Mouse (Mus musculus) G1E (cell line): ENCODE results near the gene Fzd10.

Experiments
- CTCF ChIP-seq: IDR thresholded peaks from 2 replicates; pipeline ENCODE4 v1.5.1; 2012; ENCODE audit warnings: low read depth, low read length, inconsistent platforms, mixed read lengths
- GATA1 ChIP-seq: IDR thresholded peaks from 2 replicates; pipeline ENCODE4 v1.6.1; 2012; ENCODE audit warnings: borderline replicate concordance, low read length, inconsistent platforms, mixed read lengths
- POLR2AphosphoS5 ChIP-seq: IDR thresholded peaks from 2 replicates; pipeline ENCODE4 v1.6.1; 2012; ENCODE audit warnings: low read depth, low read length, inconsistent platforms; ENCODE audit not compliant: insufficient replicate concordance
- TAL1 ChIP-seq: conservative IDR thresholded peaks from 2 replicates; pipeline ENCODE4 v1.6.1; 2012; ENCODE audit warnings: low read depth, low read length, inconsistent platforms, mixed read lengths

DNA sequence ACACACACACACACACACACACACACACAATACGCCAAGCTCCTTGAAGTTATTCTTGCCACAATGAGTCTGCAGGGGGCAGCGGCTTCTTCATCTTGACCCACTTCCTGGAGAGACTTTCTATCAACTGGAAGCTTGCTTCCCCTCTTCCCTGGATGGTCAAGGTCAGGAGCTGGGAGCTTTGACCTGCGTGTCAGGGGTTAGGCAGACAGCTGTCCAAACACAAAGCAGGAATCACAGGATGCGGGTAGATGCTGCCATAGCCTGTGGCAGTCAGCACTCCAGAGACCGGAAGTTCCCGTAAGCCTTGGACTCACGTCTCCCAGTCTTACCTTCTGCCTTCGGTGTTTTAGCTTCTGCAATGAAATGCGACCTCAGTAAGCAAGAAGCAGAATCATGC lies 38.1 kb downstream of the Fzd10 start:
- TF ChIP-seq GATA1 (no peak), CTCF (no peak), POLR2AphosphoS5 (no peak), TAL1 (no peak)
